11 mouse cellular contexts compared by ENCODE assay signal in genomic region chr13:41847516-41848126, GRCm38 (mm10). TPM values are rescaled to one million over a fixed set of nuclear protein-coding genes. Genes with fewer than 3 reads are reported as not detected.
DNase-seq lines count a peak whose midpoint lies in the region; ATAC-seq lines count a peak whose summit lies in the region.
"Had no signal": no experiment of that assay in that cellular context is flagged by ENCODE, and none has a peak within 500 bp of the region (broad histone marks: within the 10 kb centered on the region; RNA-seq: fewer than 3 reads in every experiment).

TSS of gene Adtrp (minus strand) at chr13:41847684.

- no peak within 1 kb of the TSS for H3K4me3 ChIP-seq in forebrain, embryonic 14.5 days (ENCODE audit: low read depth, low read length)
- H3K4me3 ChIP-seq: midbrain, embryonic 10.5 days had no signal

- no peaks in the 10 kb centered on the region for H3K9me3 ChIP-seq in forebrain, embryonic 14.5 days (replicated peaks; ENCODE audit: control insufficient read depth, low read length)
- H3K9me3 ChIP-seq: midbrain, embryonic 10.5 days had no signal

- peaks cover 4% of the 10 kb centered on the region; the same call in 1 of the 2 replicates for H3K4me1 ChIP-seq in forebrain, embryonic 14.5 days (ENCODE audit: control insufficient read depth, insufficient read depth, low read length)

- H3K27ac ChIP-seq in forebrain, embryonic 14.5 days (ENCODE audit: low read depth, low read length), result no peak within 1 kb of the TSS
- H3K27ac ChIP-seq: midbrain, embryonic 10.5 days had no signal

- no peak for ATAC-seq in forebrain, embryonic 14.5 days

- 83% methylated on average over 11 of the region's 11 CpGs for WGBS in forebrain, embryonic 14.5 days

- no peak within 1 kb of the TSS for H3K9ac ChIP-seq in forebrain, embryonic 14.5 days (ENCODE audit: low read length)

- no peak within 1 kb of the TSS for H3K4me2 ChIP-seq in forebrain, embryonic 14.5 days (ENCODE audit: low read length)
- H3K4me2 ChIP-seq: heart, embryonic 11.5 days had no signal

- no peaks in the 10 kb centered on the region for H3K27me3 ChIP-seq in forebrain, embryonic 14.5 days (replicated peaks; ENCODE audit: control insufficient read depth, insufficient read depth, low read length)

- DNase-seq in embryo, embryonic 11 days, result peak; percentile 23
- no peak for DNase-seq in embryo, embryonic 9.5 days (ENCODE audit: extremely low spot score)
- DNase-seq in lung, adult 18-20 months, result peak; percentile 24 to 44
- no peak for DNase-seq in lung, postnatal 25 days (ENCODE audit: low spot score)
- peak; percentile 96 for DNase-seq in gonadal fat pad, adult 2 months (ENCODE audit: low read depth)
- peak; percentile 50 for DNase-seq in testis, postnatal 10 days (ENCODE audit: low spot score)
- no peak for DNase-seq in thymus, postnatal 14 days
- DNase-seq in forebrain, embryonic 14.5 days (ENCODE audit: low spot score), result no peak
- DNase-seq: cerebellum, adult 2 months had no signal

- no peaks in the 10 kb centered on the region for H3K36me3 ChIP-seq in forebrain, embryonic 14.5 days (ENCODE audit: control insufficient read depth, insufficient read depth, low read length)
- H3K36me3 ChIP-seq: midbrain, embryonic 10.5 days had no signal

RNA-seq across cellular contexts. Expression of gene Adtrp, which starts in this region (rescaled TPM):
- polyA plus RNA-seq in gonadal fat pad, adult 2 months (2012; rRNA removed), result 8.0 and 8.8 TPM in 2 replicates
- polyA plus RNA-seq in forebrain, embryonic 14.5 days (2014; fragmentation: Nextera tagmentation; extraction: Ambion mirVana), result not detected in 2 replicates
- polyA plus RNA-seq: heart, embryonic 11.5 days; midbrain, embryonic 10.5 days had no signal

Comparison
In these comparisons a context has a peak if more than half of its experiments do, and no peak if none do; other contexts are left out.
1. DNase-seq: peak in embryo, embryonic 11 days (single experiment), lung, adult 18-20 months (2 of 2), gonadal fat pad, adult 2 months (single experiment) and testis, postnatal 10 days (single experiment); none in embryo, embryonic 9.5 days (single experiment), lung, postnatal 25 days (single experiment), thymus, postnatal 14 days (single experiment) and forebrain, embryonic 14.5 days (single experiment).